Mouse (Mus musculus) lung, embryonic 16.5 days (tissue): ENCODE data around the gene Pygm. TPM values are rescaled to one million over a fixed set of nuclear protein-coding genes. Genes with fewer than 3 reads are reported as not detected.

Experiments
- ATAC-seq: fragments of 200-750 bp; cut with Nextera tagmentation; 2 replicates; pipeline ENCODE4 v1.8.0; 2017; ENCODE audit warnings: low read depth, mild to moderate bottlenecking, moderate library complexity
- H3K27ac ChIP-seq: fragments of 300-500 bp; sonication (generic); 2 replicates; pipeline ENCODE4 v1.5.1; 2014; ENCODE audit warnings: mild to moderate bottlenecking, control low read depth, low read length
- H3K27me3 ChIP-seq: fragments of 300-500 bp; sonication (generic); 2 replicates; pipeline ENCODE4 v1.6.1; 2014; ENCODE audit warnings: low read depth, low read length, mixed read lengths; ENCODE audit not compliant: control insufficient read depth, insufficient read depth
- H3K36me3 ChIP-seq: fragments of 300-500 bp; sonication (generic); 2 replicates; pipeline ENCODE4 v1.6.1; 2014; ENCODE audit warnings: low read length; ENCODE audit not compliant: control insufficient read depth, insufficient read depth
- H3K4me1 ChIP-seq: fragments of 300-500 bp; sonication (generic); replicated peaks from 2 replicates; pipeline ENCODE4 v1.6.1; 2014; ENCODE audit warnings: low read length, mixed read lengths; ENCODE audit not compliant: control insufficient read depth, insufficient read depth
- H3K4me2 ChIP-seq: fragments of 300-500 bp; sonication (generic); 2 replicates; pipeline ENCODE4 v1.6.1; 2014; ENCODE audit warnings: low read depth, low read length, control low read depth
- H3K4me3 ChIP-seq: fragments of 300-500 bp; sonication (generic); 2 replicates; pipeline ENCODE4 v1.5.1; 2014; ENCODE audit warnings: mild to moderate bottlenecking, low read length, control low read depth
- H3K9ac ChIP-seq: fragments of 300-500 bp; sonication (generic); 2 replicates; pipeline ENCODE4 v1.6.1; 2014; ENCODE audit warnings: low read length, control low read depth
- H3K9me3 ChIP-seq: fragments of 300-500 bp; sonication (generic); 2 replicates; pipeline ENCODE4 v1.6.1; 2016; ENCODE audit warnings: low read length; ENCODE audit not compliant: control insufficient read depth
- WGBS: fragments of 180-500 bp; shearing (Covaris S2); extraction: QIAGEN DNeasy Blood & Tissue Kit; methylation state at CpG from one replicate; pipeline ENCODE4 v1.1.7; 2014; 5-methylcytosine and 5-hydroxymethylcytosine counted together
- microRNA-seq: library from miRNA; unstranded; fragments of <30 nt; microRNA quantifications from one replicate; pipeline ENCODE4, GENCODE M21; 2016
- polyA plus RNA-seq: library from polyadenylated mRNA; unstranded; fragments of >200 nt; fragmentation: Nextera tagmentation; extraction: Ambion mirVana; gene quantifications from 2 replicates; pipeline ENCODE4 v1.2.1, GENCODE M21; 2015

Gene Pygm
- polyA plus RNA-seq, 1 experiment from 2014 or later = 28.6 TPM

DNA sequence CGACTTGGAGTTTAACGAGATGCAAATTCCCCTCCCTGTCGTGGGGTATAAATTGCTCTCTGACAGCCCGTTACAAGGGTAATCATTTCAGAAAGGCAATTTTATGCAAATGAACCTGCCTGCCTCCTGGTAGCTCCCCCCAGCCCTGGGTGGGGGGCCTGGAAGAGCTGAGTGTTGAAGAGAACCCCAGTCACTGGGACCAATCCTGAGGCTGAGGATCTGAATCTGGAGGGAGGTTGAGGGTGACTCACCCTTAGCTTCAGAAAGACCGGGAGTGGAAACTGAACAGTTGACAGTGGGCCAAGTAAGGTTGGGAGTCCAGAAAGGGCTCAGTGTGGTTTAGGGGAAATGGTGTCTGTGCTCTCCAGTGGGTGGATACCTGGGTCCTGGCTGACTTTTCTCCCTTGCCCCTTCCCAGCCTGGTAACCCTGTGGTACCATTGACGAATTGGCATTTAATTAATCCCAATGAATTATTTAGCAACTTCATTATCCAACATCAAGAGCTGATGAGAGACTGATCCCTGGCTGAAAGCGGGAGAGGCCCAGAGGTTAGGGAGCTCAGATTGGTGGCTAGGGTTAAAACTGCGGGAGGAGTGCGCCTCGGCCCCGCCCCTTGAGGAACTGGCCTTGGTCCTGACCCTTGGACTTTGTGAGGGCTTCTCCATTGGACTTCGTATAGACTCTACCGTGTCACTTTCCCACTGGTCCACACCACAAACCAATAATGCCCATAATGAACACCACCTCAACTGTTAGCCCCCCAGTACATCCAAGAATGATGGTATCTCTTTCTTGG lies 42.7 kb downstream of the Pygm start:
- 0 out of 2 replicates have a peak, but pooled peaks have one; percentile 26 for ATAC-seq
- H3K27me3 ChIP-seq = peaks cover 56% of the 10 kb centered on the region
- H3K36me3 ChIP-seq = no peaks in the 10 kb centered on the region
- 22% methylated on average over 13 of the region's 13 CpGs for WGBS
- H3K4me3 ChIP-seq = no peak overlapping the region
- H3K27ac ChIP-seq = no peak overlapping the region
- no peak overlapping the region for H3K9ac ChIP-seq
- no peaks in the 10 kb centered on the region for H3K9me3 ChIP-seq
- H3K4me1 ChIP-seq = peaks cover 13% of the 10 kb centered on the region
- no peak overlapping the region for H3K4me2 ChIP-seq

DNA sequence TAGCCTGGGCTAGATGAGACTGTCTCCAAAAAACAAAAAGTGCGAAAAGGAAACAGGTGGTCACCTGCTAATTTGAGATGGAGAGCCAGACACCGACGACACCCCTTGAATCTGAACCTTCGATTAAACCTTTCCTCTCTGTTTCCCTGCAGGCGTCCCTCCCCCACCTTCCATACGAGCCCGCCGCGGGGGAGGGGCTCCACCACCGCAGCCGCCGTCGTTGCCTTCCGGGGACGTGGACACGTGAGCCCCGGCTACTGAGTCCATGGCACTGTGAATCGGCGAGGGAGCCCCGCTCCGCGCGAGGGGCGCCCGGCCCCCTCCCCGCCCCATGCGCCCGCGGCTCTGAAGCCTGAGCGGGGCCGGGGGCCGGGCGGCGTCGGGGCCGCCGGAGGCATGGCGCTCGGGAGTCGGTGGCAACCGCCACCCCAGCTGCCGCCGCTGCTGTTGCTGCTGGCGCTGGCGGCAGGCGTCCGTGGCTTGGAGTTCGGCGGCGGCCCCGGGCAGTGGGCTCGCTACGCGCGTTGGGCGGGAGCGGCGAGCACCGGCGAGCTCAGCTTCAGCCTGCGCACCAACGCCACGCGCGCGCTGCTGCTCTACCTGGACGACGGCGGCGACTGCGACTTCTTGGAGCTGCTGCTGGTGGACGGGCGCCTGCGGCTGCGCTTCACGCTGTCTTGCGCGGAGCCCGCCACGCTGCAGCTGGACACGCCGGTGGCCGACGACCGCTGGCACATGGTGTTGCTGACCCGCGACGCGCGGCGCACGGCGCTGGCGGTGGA lies 43.6 kb downstream of the Pygm start:
- Histone ChIP-seq H3K9me3 (no peaks in the 10 kb centered on the region), H3K27me3 (peaks cover 56% of the 10 kb centered on the region), H3K27ac (no peak overlapping the region), H3K4me2 (peak overlapping the region; percentile 46), H3K4me1 (peaks cover 13% of the 10 kb centered on the region), H3K9ac (no peak overlapping the region), H3K4me3 (peak overlapping the region; percentile 30), H3K36me3 (no peaks in the 10 kb centered on the region)
- WGBS = under 1% methylated on average over 74 of the region's 94 CpGs
- ATAC-seq = peak; percentile 59; the same call in 1 of the 2 replicates

DNA sequence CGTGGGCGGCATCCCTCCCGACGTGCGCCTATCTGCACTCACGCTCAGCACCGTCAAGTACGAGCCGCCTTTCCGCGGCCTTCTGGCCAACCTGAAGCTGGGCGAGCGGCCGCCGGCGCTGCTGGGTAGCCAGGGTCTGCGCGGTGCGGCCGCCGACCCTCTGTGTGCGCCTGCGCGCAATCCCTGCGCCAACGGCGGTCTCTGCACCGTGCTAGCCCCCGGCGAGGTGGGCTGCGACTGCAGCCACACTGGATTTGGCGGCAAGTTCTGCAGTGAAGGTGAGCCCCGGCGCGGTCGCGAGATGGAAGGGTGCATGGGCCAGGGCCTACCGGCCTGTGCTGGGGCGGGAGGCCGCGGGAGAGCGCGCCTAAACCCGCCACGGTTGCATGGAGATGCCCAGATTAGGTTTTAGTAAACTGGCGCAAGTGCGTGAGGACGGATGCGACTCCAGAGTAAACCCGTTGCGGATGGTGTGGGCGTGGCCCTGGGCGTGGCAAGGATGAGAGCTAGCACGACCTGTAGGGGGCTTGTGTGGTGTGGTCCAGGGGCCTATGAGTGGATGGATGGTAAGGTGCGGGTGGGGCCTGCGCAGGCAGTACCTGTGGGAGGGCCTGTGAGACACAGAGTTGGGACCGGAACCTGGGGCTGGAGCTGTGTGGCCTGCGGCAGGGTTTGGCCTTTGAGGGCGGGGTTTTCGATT lies 44.5 kb downstream of the Pygm start:
- peak overlapping the region; percentile 30 for H3K4me3 ChIP-seq
- H3K27me3 ChIP-seq = peaks cover 56% of the 10 kb centered on the region
- H3K9me3 ChIP-seq = no peaks in the 10 kb centered on the region
- H3K4me2 ChIP-seq = peak overlapping the region; percentile 46
- H3K27ac ChIP-seq = no peak overlapping the region
- under 1% methylated on average over 60 of the region's 60 CpGs for WGBS
- peak; percentile 41; the same call in 1 of the 2 replicates for ATAC-seq
- no peaks in the 10 kb centered on the region for H3K36me3 ChIP-seq
- H3K4me1 ChIP-seq = peaks cover 13% of the 10 kb centered on the region
- H3K9ac ChIP-seq = no peak overlapping the region

DNA sequence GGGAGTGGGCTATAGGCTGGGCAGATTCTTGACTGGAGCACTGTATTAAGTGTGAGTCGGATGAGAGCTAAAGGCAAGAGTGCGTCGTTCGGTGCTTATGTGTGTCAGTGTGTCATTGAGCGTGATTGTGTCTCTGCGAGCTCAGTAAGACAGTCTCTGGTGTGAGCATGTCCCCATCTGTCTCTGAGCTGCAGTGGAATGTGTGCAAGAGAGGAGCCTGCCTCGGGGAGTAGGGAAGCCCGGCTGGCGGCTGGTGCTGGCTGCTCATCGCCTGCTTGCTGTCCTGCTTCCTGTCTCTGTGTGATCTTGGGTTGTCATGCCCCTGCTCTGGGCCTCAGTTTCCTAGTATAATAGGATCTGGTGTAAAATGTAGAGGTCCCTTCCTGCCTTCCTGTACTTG lies 58.8 kb downstream of the Pygm start:
- no peaks in the 10 kb centered on the region for H3K36me3 ChIP-seq
- H3K27me3 ChIP-seq = no peaks in the 10 kb centered on the region
- H3K4me1 ChIP-seq = peaks cover 2% of the 10 kb centered on the region
- 58% methylated on average over 10 of the region's 10 CpGs for WGBS
- H3K4me2 ChIP-seq = no peak overlapping the region
- no peak for ATAC-seq
- H3K4me3 ChIP-seq = no peak overlapping the region
- H3K27ac ChIP-seq = no peak overlapping the region
- no peaks in the 10 kb centered on the region for H3K9me3 ChIP-seq
- H3K9ac ChIP-seq = no peak overlapping the region

DNA sequence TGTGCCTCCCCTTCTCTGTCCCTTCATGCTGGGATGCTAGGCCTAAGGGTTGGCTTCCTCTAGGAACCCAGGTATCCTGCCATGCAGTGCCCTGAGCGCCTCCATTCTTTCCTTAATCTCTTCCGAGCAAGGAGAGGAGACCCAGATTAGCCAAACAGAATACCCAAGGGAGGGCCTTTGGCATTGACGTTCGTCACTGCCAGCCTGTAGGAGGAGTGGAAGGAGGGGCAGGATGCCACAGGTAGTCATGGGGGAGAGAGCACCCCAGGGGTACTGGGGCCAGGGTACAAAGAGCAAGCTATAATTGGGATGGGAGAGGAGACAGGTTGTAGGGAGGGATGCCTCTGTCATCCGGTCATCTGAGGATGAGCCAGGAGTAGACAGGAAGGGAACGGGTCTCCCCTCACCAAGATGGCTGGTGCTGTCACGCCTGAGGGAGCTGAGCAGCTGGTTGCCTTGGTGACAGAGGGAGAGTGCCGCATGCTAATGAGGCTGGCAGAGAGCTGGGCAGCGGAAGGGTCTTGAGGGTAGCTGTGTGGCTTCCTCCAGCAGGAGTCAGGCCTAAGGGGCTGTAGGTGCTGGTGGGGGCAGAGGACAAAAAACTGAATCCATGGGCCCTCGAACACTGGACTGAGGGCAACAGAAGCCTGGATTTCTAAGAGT lies 61.7 kb downstream of the Pygm start:
- Histone ChIP-seq H3K36me3 (no peaks in the 10 kb centered on the region), H3K4me1 (peaks cover 6% of the 10 kb centered on the region), H3K27ac (no peak overlapping the region), H3K4me2 (no peak overlapping the region), H3K27me3 (no peaks in the 10 kb centered on the region), H3K9me3 (no peaks in the 10 kb centered on the region), H3K9ac (no peak overlapping the region), H3K4me3 (no peak overlapping the region)
- no peak for ATAC-seq
- WGBS = 51% methylated on average over 10 of the region's 10 CpGs

DNA sequence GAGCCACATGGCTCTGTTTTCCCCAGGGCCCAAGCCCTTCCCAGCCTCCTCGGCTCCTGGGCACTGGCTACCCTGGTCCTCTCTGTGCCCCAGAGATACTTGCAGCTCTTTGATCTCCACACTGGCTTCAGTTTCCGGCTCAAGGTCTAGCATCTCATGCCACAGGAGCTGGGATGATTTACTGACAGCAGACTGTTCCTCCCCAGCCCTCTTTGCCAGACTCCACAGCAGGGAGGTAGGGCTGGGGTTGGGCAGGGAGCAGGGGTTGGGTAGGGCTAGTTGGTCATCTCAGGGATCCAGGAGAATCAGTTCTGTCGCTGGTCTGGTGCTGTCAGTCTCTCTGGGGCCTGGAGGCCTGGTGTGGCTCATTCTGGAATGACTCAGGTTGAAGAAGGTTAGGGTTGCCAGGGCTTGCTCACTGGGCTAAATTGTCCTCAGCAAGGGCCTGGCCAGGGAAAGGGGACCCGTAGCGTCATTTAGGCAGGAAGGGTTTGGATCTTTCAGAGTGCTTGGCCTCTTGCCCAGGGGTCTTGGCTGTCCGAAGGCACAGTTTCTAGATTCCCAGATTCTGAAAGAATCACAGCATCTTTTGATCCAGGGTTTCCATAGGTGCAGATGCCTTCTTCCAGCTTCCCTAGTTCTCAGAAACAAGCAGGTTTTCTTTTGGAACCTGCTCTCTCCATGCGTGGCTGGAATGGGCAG lies 62.7 kb downstream of the Pygm start:
- WGBS = 44% methylated on average over 7 of the region's 7 CpGs
- ATAC-seq = no peak
- Histone ChIP-seq H3K9me3 (no peaks in the 10 kb centered on the region), H3K36me3 (no peaks in the 10 kb centered on the region), H3K4me2 (no peak overlapping the region), H3K27ac (no peak overlapping the region), H3K9ac (no peak overlapping the region), H3K27me3 (no peaks in the 10 kb centered on the region), H3K4me1 (peaks cover 11% of the 10 kb centered on the region), H3K4me3 (no peak overlapping the region)

Small RNA genes lying within 50 kb of the gene (microRNA-seq; reads per million reads assigned to microRNA genes)
- gene Mir6989 = not detected

Other genes with a start within 250 kb of the Pygm start
- 0.31 and 0.96 TPM in 2 replicates for gene Batf2, start 243.4 kb upstream of the Pygm start, polyA plus RNA-seq
- 95.2 and 95.7 TPM in 2 replicates for gene Arl2, start 242.9 kb upstream of the Pygm start, polyA plus RNA-seq
- gene Majin, start 200.0 kb upstream of the Pygm start, polyA plus RNA-seq = not detected in 2 replicates
- gene Gpha2, start 158.0 kb upstream of the Pygm start, polyA plus RNA-seq = 0.63 and 0.88 TPM in 2 replicates
- 17.8 and 20.2 TPM in 2 replicates for gene Ppp2r5b, start 148.5 kb upstream of the Pygm start, polyA plus RNA-seq
- 10.3 and 12.6 TPM in 2 replicates for gene Atg2a, start 142.7 kb upstream of the Pygm start, polyA plus RNA-seq
- gene Ehd1, start 107.7 kb upstream of the Pygm start, polyA plus RNA-seq = 77.9 and 81.6 TPM in 2 replicates
- gene Cdc42bpg, start 77.9 kb upstream of the Pygm start, polyA plus RNA-seq = 1.1 and 1.7 TPM in 2 replicates
- gene Men1, start 49.4 kb upstream of the Pygm start, polyA plus RNA-seq = 70.9 and 76.9 TPM in 2 replicates
- 24.8 and 27.6 TPM in 2 replicates for gene Map4k2, start 43.3 kb upstream of the Pygm start, polyA plus RNA-seq
- 120 and 132 TPM in 2 replicates for gene Sf1, start 20.7 kb upstream of the Pygm start, polyA plus RNA-seq
- 93.7 and 111 TPM in 2 replicates for gene Rasgrp2, start 14.9 kb downstream of the Pygm start, polyA plus RNA-seq
- 0.88 and 1.0 TPM in 2 replicates for gene Nrxn2, start 34.3 kb downstream of the Pygm start, polyA plus RNA-seq
- gene Slc22a12, start 158.6 kb downstream of the Pygm start, polyA plus RNA-seq = not detected in 2 replicates